15 mouse cellular contexts compared by ENCODE assay signal in the genomic region with DNA sequence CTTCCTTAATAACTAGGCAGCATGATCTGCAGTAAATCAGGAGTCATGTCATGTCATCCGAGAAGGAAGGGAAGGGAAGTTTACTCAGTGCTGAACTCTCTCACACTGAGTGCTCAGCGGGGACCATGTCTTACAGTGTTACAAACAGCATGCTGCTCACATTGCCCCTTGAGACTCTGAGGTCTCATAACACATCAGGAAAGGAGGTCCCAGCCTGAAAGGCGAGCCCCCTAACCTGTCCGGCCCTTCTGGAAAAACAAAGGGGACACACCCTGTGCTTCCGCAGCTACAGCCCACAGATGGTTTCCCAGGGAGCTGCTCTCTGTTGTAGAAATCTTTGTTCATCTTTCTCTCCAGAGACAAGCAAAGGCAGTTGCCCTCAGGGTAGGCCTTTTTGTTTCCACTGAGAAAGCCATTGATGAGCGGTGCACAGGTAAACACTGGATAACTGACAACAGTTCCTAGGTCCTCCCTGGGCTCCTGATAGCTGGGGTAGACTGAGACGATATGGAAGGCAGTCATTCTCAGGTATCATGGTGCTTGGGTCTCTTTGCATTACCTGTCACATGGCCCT.
"Had no signal": no experiment of that assay in that cellular context is flagged by ENCODE, and none has a peak within 500 bp of the region (broad histone marks: within the 10 kb centered on the region; RNA-seq: fewer than 3 reads in every experiment).

No protein-coding gene starts in this region.

- H3K27me3 ChIP-seq: kidney, embryonic 15.5 days; limb, embryonic 12.5 days; liver, embryonic 13.5 days; lung, embryonic 15.5 days; midbrain, embryonic 13.5 days; stomach, embryonic 15.5 days had no signal

- ATAC-seq: liver, postnatal 0 days; midbrain, embryonic 13.5 days had no signal

- H3K9ac ChIP-seq: kidney, embryonic 15.5 days; limb, embryonic 12.5 days; liver, embryonic 13.5 days; liver, postnatal 0 days; lung, embryonic 15.5 days; midbrain, embryonic 13.5 days; stomach, embryonic 15.5 days had no signal

- H3K4me3 ChIP-seq: kidney, embryonic 15.5 days; limb, embryonic 12.5 days; liver, embryonic 13.5 days; lung, embryonic 15.5 days; midbrain, embryonic 13.5 days; myocyte; stomach, embryonic 15.5 days had no signal

- H3K9me3 ChIP-seq: kidney, embryonic 15.5 days; limb, embryonic 12.5 days; liver, embryonic 13.5 days; lung, embryonic 15.5 days; midbrain, embryonic 13.5 days; stomach, embryonic 15.5 days had no signal

- H3K27ac ChIP-seq: kidney, embryonic 15.5 days; limb, embryonic 12.5 days; liver, embryonic 13.5 days; lung, embryonic 15.5 days; macrophage; midbrain, embryonic 13.5 days; stomach, embryonic 15.5 days had no signal

- H3K4me1 ChIP-seq: liver, embryonic 13.5 days had no signal

- H3K4me2 ChIP-seq: kidney, embryonic 15.5 days; limb, embryonic 12.5 days; liver, embryonic 13.5 days; lung, embryonic 15.5 days; midbrain, embryonic 13.5 days; stomach, embryonic 15.5 days had no signal

- H3K36me3 ChIP-seq: kidney, embryonic 15.5 days; limb, embryonic 12.5 days; liver, embryonic 13.5 days; lung, embryonic 15.5 days; midbrain, embryonic 13.5 days; stomach, embryonic 15.5 days had no signal

- DNase-seq: layer of hippocampus, adult 9-11 months; liver; liver, embryonic 13.5 days; liver, postnatal 0 days; lung, postnatal 14 days; right cerebral cortex, postnatal 14 days; thymus, adult 2 months; thymus, postnatal 36 days had no signal
